Mouse (Mus musculus) kidney, adult 11 months (tissue): Measurements from ENCODE around the gene Neurod1.

Experiments
- DNase-seq: peaks from one replicate; pipeline ENCODE4 v3.0.0; 2022

Gene Neurod1

DNA sequence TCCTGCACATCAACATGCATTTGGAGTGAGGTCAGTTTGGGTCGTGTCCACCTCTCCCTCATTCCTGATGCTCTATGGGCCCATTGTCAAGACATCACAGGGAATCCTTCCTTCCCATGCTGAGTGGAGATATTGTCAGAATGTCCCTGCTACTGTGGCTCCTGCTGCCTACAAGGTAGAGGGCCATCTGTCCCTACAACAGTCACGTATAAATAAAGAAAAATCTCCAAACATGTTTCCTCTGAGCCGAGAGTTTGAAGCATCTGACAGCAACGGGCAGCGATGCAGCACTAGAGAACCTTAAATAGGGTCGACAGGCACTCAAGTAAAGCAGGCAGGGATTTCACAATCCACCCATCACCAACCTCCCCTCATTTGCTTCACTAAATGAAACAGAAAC, 13.6 kb downstream of the Neurod1 start:
- DNase-seq, result no peak

DNA sequence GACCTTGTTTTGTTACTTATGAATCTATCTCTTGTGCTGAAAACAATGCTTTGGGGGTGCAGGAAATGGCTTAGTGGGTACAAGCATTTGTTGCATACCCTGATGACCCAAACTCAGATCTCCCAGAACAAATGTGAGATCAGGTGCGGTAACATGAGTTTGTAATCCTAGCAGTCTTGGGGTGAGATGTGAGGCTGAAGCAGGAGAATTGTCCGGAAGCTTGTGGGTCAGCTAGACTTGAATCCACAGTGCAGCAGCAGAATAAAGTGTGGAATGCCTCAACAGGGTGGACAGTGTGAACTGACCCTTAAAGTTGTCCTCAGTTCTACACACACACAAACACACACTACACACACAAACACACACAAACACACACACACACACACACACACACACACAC, 14.3 kb downstream of the Neurod1 start:
- no peak for DNase-seq

DNA sequence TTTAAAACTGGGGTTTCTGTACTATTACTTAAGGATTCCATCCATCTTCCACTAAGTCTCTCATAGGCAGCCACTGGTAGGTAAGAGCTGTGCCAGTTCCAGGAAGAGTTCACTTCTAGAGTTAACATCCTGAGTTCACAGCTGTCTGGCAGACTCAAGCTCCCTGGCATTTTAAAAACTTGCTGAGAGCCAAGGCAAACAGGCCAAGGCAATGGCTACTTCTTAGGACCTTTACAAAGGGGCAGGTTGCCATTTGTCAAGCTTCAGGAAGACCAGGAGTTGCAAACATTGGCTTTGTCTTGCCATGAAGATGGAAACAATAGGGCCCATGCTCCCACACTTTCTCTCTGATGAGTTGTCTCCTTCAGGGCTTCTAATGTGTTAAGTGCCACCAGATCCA, 26.5 kb downstream of the Neurod1 start:
- no peak for DNase-seq

DNA sequence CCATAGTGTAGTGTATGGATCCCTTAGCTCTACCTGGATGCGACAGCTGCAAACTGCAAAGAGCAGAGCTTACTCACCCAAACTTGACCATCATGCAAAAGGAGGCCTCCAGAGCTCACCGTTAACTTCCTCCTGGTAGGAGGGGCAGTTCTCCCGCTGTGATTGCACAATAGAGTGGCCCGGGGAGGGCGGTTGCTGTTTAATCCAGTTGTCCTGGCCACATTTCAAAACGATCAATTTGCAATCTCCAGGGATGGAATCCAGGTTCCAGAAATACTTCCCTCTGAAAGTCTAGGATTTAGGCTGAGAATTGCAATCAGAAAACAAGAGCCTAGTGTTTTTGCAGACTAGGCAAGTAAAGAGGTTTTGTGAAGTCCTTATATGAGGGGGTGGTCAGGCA, 26.9 kb downstream of the Neurod1 start:
- DNase-seq, result no peak

DNA sequence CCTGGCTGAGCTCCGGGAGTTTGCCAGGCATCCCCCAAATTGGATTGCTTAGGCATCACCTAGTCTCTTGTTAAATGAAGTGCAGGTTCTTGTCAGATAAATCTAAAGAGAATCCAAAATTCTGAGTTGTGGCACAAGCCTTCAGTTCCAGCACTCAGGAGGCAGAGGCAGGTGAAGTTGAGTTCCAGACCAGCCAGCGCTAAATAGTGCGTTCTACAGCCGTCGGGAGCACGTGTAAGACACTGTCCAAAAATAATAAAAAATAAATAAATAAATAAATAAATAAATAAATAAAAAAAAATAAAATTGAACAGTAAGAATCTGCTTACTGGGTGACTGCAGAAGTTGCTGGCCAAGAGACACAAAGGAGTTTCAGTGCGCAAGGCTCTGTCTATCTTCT, 27.4 kb downstream of the Neurod1 start:
- no peak for DNase-seq

DNA sequence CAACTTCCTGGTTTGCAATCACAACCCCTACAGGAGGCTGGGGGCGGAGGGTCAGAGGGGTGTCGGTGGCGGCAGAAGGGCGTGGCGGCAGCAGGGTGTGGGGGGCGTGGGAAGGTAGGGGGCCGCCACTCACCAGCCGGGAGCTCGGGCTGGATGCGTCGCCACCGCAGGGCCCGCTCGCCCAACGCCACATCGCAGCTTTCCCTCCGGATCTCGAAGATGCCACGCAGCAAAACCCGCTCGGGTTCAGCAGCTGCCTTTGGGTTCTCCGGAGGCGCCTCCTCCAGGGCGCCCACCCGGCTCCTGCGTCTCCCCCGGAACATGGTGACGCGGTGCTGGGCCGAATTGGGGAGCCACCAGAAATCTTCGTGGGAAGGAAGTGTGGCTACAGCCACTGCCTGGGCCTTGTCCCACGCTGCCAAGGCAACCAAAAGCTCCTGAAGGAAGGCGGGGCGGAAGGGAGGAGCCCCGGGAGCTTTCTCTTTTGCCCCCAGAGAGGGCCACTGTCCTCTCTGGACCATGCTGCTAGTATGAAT, 27.9 kb downstream of the Neurod1 start:
- no peak for DNase-seq

DNA sequence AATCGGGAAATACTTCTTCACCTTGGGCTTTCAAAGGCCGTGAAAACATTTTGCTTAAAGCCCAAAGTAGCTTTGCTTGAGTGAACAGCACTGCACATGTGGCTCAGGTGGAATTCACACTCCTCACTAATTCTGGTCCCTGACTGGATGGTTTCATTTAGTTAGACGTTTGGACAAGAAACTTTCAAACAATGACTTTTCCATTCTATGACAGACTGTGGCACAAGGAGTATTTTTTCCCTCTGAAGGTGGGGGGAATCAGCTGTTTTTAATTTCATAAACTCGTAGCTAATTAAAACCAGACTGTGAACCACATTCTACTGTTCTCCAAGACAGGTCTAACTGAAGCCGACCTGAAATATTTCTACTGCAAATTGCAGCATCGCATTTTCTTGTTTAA, 28.5 kb downstream of the Neurod1 start:
- no peak for DNase-seq

DNA sequence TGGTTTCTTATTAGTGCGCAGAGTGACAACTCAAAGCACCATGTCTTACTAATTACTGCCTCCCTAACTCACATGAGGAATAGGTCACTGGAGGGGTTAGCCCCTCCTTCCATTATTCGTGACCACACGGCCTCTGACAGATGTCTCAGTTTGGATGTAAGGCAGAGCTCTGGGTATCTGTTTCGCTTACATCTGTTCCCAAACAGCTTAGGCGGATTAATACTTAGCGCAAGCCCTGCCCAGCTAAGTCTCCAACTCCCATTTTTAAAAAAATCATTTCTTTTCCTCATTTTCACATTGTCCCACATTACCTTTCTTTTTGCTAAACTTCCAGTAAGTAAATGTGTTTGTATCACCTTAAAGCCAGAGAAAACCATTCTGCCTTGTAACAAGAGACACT, 34.9 kb downstream of the Neurod1 start:
- DNase-seq, result no peak

DNA sequence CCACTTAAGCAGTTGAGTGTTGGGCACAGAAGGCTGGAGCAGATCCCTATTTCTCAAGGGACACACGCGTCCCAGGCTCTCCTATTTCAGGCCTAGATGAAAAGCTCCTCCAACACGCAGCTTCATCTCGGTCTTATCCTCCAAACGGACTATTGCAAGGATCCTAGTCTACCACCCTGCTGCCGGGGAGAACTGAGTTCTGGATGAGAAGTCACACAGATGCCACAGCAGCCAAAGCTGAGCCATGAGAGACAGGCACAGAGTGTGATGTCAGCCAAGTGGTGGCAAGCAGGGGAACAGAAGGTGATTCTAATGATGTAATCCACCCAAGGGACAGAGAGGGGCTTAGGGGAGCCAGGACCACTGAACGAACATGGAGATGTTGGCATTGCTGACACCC, 42.0 kb downstream of the Neurod1 start:
- no peak for DNase-seq

DNA sequence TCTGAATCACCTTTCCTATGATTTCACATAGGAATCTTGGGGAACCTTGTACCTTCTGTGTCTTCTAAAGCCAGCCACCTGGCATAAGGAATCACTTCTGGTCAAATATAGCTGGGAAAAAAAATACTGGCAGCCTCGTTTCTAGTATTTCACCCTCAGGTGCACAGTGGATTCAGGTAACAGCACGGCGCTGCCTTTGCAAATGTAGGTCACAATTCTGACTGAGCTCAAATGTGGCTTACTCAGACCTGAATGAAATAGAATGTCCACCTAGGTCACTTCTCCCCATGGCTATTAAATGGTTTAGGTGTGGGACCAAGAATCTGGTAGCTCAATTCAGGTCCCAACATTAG, 45.7 kb downstream of the Neurod1 start:
- DNase-seq, result peak; percentile 34

DNA sequence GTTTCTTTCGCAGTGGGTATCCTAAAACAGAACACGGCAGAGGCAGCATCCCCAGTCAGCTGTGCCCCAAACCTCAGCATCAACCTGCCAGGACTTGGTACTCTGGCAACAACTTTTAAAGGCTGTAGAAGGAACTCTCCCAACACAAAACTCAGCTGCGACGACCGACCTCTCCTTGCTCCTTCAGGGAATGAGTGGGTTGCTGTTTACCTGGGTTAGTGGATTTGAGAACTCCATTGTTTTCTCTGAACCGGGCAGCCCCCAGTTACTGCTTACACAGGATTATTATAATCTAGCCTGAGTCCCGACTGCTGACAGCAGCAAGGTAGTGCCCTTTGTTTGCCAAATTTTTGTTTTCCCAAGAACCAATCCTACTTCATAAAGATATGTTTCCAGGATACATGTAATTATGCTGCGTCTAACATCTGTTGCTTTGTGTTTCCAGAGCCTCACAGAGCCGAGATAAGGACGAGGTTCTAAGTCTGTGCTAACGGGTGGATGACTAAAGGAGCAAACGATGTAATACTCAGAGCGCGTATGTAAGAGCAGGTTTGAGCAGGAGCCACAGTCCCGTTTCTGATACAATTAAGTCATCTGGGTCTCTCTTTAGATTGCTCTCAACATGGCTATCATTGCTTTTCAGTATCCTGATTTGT, 46.2 kb downstream of the Neurod1 start:
- no peak for DNase-seq

DNA sequence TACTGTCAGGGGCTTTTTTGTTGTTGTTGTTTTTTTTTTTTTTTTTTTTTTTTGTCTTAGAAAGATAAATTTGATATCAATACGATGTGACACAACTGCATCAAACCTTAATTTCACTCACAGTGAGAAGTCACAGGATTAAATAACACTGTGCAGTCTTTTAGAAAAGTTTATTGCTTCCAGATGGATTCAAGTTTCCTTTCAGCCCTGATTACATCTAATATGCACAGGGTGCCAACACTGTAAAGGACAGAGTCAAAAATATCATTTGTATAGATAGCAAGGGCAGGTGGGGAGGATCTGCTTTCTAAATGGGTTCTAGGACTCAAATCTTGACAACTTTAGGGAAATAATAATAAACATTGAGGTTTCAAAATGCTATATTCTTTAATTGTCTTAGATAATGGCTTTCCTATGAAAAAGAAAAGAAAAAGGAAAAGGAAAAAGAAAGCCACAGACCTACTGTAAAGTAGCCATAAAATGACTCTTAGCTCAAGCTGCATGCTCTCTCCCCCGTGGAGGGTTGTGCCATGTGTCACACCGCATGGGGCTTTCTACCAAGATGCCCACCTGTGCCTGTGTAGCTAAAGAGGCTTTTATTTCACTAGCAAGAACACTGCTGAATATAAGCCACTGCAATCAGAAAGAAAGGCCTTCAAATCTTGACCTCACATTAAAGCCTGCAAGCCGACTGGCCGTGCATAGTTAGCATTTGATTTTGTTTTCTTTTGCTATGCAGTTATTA, 50.7 kb downstream of the Neurod1 start:
- DNase-seq, result no peak
